14 mouse cellular contexts compared by ENCODE assay signal in genomic region chr10:83937168-83937567, GRCm38 (mm10).
DNase-seq lines count a peak whose midpoint lies in the region; ATAC-seq and TF ChIP-seq lines count a peak whose summit lies in the region.
"Had no signal": no experiment of that assay in that cellular context is flagged by ENCODE, and none has a peak within 500 bp of the region (broad histone marks: within the 10 kb centered on the region; RNA-seq: fewer than 3 reads in every experiment).

No protein-coding gene starts in this region.

- no peak overlapping the region for H3K4me3 ChIP-seq in kidney, adult 2 months (ENCODE audit: insufficient read depth, low read depth, low read length)
- no peak overlapping the region for H3K4me3 ChIP-seq in forebrain, embryonic 13.5 days
- H3K4me3 ChIP-seq: embryonic facial prominence, embryonic 15.5 days; midbrain, embryonic 12.5 days; neural tube, embryonic 15.5 days had no signal

- DNase-seq in adrenal gland, adult (ENCODE audit: inconsistent age in 2 of 2, low spot score in 1 of 2) = peak; percentile 51 to 64
- DNase-seq in adrenal gland, adult 18-20 months (ENCODE audit: low spot score in 2 of 2) = no peak
- peak; percentile 13 for DNase-seq in adrenal gland, postnatal 25 days
- DNase-seq in kidney, adult 2 months = peak; percentile 89
- peak; percentile 58 for DNase-seq in lung, postnatal 10 days
- no peak for DNase-seq in right cerebral cortex, postnatal 4 days
- DNase-seq: cerebellum, postnatal 14 days; liver; right cerebral cortex, postnatal 25 days had no signal

- no peaks in the 10 kb centered on the region for H3K36me3 ChIP-seq in kidney, adult 2 months (ENCODE audit: control insufficient read depth, insufficient read depth, low read length)
- no peaks in the 10 kb centered on the region for H3K36me3 ChIP-seq in forebrain, embryonic 13.5 days (ENCODE audit: poor library complexity, severe bottlenecking)
- H3K36me3 ChIP-seq: embryonic facial prominence, embryonic 15.5 days; midbrain, embryonic 12.5 days; neural tube, embryonic 15.5 days had no signal

- peak overlapping the region; percentile 75 for H3K27ac ChIP-seq in kidney, adult 2 months (ENCODE audit: insufficient read depth, low read depth, low read length)
- no peak overlapping the region for H3K27ac ChIP-seq in forebrain, embryonic 13.5 days
- H3K27ac ChIP-seq: embryonic facial prominence, embryonic 15.5 days; midbrain, embryonic 12.5 days; neural tube, embryonic 15.5 days had no signal

- H3K4me2 ChIP-seq in forebrain, embryonic 13.5 days = no peak overlapping the region
- H3K4me2 ChIP-seq: embryonic facial prominence, embryonic 15.5 days; midbrain, embryonic 12.5 days; neural tube, embryonic 15.5 days had no signal

- no peaks in the 10 kb centered on the region for H3K4me1 ChIP-seq in kidney, adult 2 months (ENCODE audit: control insufficient read depth, insufficient read depth, low read length)
- H3K4me1 ChIP-seq in forebrain, embryonic 13.5 days = no peaks in the 10 kb centered on the region
- H3K4me1 ChIP-seq: embryonic facial prominence, embryonic 15.5 days; midbrain, embryonic 12.5 days; neural tube, embryonic 15.5 days had no signal

- TF ChIP-seq CTCF in kidney, adult 2 months (conservative IDR thresholded peaks at IDR 0.05; ENCODE audit: insufficient read depth, insufficient read length, low read depth, low read length) = no peak

- no peak for TF ChIP-seq POLR2A in kidney, adult 2 months (IDR thresholded peaks at IDR 0.05; ENCODE audit: low read depth, low read length)

- ATAC-seq in forebrain, embryonic 13.5 days = no peak
- no peak for ATAC-seq in cerebellum, adult (ENCODE audit: insufficient number of reproducible peaks, low FRiP score, low TSS enrichment)

- H3K27me3 ChIP-seq in kidney, adult 2 months (replicated peaks; ENCODE audit: control insufficient read depth, insufficient read depth, low read length) = no peaks in the 10 kb centered on the region
- H3K27me3 ChIP-seq in forebrain, embryonic 13.5 days = no peaks in the 10 kb centered on the region
- H3K27me3 ChIP-seq: embryonic facial prominence, embryonic 15.5 days; midbrain, embryonic 12.5 days; neural tube, embryonic 15.5 days had no signal

- H3K9ac ChIP-seq in forebrain, embryonic 13.5 days = no peak overlapping the region
- H3K9ac ChIP-seq: embryonic facial prominence, embryonic 15.5 days; midbrain, embryonic 12.5 days; neural tube, embryonic 15.5 days had no signal

- WGBS in kidney, adult 2 months = 43% methylated on average over 9 of the region's 9 CpGs
- WGBS in forebrain, embryonic 13.5 days = 80% methylated on average over 9 of the region's 9 CpGs

- no peaks in the 10 kb centered on the region for H3K9me3 ChIP-seq in forebrain, embryonic 13.5 days (replicated peaks)
- H3K9me3 ChIP-seq: embryonic facial prominence, embryonic 15.5 days; midbrain, embryonic 12.5 days; neural tube, embryonic 15.5 days had no signal

Comparison
In these comparisons a context has a peak if more than half of its experiments do, and no peak if none do; other contexts are left out.
1. DNase-seq: peak in adrenal gland, adult (2 of 2), adrenal gland, postnatal 25 days (single experiment), kidney, adult 2 months (single experiment) and lung, postnatal 10 days (single experiment); none in adrenal gland, adult 18-20 months (0 of 2) and right cerebral cortex, postnatal 4 days (single experiment).